In the genomic region with DNA sequence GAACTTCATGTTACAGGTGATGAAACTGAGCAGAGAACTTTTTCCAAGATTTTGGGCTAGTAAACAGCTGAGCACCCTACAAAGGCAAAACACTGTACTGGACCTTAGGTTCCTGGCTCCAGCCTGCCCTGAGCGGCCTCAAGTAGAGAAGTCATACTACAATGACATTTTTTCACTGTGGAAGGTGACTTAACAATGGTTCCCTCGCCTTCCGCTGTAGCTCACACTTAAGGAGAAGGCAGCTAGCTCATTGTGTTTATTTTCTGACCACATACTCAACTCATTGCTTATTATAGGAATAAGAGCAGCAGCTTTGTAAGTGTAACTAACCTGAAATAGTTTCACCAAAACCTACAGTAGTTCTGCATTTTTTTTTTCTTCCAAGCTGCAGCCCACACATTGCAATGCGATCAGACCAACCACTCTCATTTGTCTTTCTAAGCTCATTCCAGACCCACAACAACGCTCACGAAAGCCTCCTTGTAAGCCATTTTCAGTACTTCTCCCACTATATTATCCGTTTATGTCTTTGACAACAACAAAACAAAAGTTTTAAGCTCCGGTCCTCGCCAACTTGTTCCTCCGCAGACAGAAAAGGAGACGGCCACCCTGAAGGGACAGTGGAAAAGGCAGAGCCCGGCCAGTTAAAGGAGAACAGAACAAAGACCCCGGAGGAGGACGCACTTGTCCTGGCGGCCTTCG, we compare ENCODE assay signal across 8 mouse cellular contexts. TPM values are rescaled to one million over a fixed set of nuclear protein-coding genes. Genes with fewer than 3 reads are reported as not detected.
A peak's percentile ranks its signal among the peaks of the same experiment; 100 is the strongest.
DNase-seq lines count a peak whose midpoint lies in the region; ATAC-seq and TF ChIP-seq lines count a peak whose summit lies in the region.

No protein-coding gene starts in this region.

- TF ChIP-seq RAD21 in CH12.LX (IDR thresholded peaks at IDR 0.05; ENCODE audit: low read depth, low read length) = no peak

- peak; percentile 62 for ATAC-seq in frontal cortex, adult (ENCODE audit: low TSS enrichment)
- ATAC-seq in hindbrain, embryonic 11.5 days (ENCODE audit: low FRiP score) = peak; percentile 17
- no peak for ATAC-seq in liver, embryonic 15.5 days (ENCODE audit: insufficient read depth)

- peak overlapping the region; percentile 75 for H3K9ac ChIP-seq in CH12.LX (ENCODE audit: insufficient read depth, low read depth)
- peak overlapping the region; percentile 93 for H3K9ac ChIP-seq in hindbrain, embryonic 11.5 days (ENCODE audit: low read depth, low read length)
- H3K9ac ChIP-seq in liver, embryonic 15.5 days = peak overlapping the region; percentile 83

- DNase-seq in frontal cortex, postnatal 10 days (ENCODE audit: low spot score in 2 of 2) = no peak
- DNase-seq in CH12.LX (ENCODE audit: extremely low read depth) = peak; percentile 24
- peak; percentile 23 for DNase-seq in embryo, embryonic 11.5 days (ENCODE audit: low read depth, low spot score)
- DNase-seq in hindbrain, embryonic 11.5 days (ENCODE audit: low spot score) = no peak
- peak; percentile 41 for DNase-seq in telencephalon, adult 2 months (ENCODE audit: low read depth, low spot score)
- no peak for DNase-seq in natural killer cell, adult 2 months (ENCODE audit: low spot score in 2 of 2)

- dilution Hi-C loops in CH12.LX (cut with MboI; ENCODE audit: extremely low pct_ligation_motif_present, extremely low pct_unique_long_range_greater_than_20kb, low sequenced_read_pairs) = no loop called here

- H3K79me2 ChIP-seq in CH12.LX (replicated peaks; ENCODE audit: control insufficient read depth, extremely low read depth, insufficient read depth, poor library complexity, severe bottlenecking) = peaks cover 37% of the 10 kb centered on the region

- no peak for TF ChIP-seq POLR2A in CH12.LX (IDR thresholded peaks at IDR 0.05; ENCODE audit: low read depth, low read length)

- H3K4me3 ChIP-seq in CH12.LX (replicated peaks in 1 of 3; ENCODE audit: low read depth in 2 of 3, low read length in 2 of 3, poor library complexity in 1 of 3) = peak overlapping the region; percentile 85 to 94 (median 92)
- H3K4me3 ChIP-seq in hindbrain, embryonic 11.5 days (ENCODE audit: low read depth, low read length) = peak overlapping the region; percentile 76
- H3K4me3 ChIP-seq in liver, embryonic 15.5 days (replicated peaks) = peak overlapping the region; percentile 85

- peaks cover 0 to 4% of the 10 kb centered on the region in 2 experiments for H3K36me3 ChIP-seq in CH12.LX (replicated peaks in 1 of 2; ENCODE audit: control insufficient read depth in 1 of 2, insufficient read depth in 1 of 2, low read length in 1 of 2)
- no peaks in the 10 kb centered on the region for H3K36me3 ChIP-seq in hindbrain, embryonic 11.5 days (ENCODE audit: control insufficient read depth, insufficient read depth, low read length)
- H3K36me3 ChIP-seq in liver, embryonic 15.5 days (replicated peaks) = no peaks in the 10 kb centered on the region

- no peaks in the 10 kb centered on the region for H3K27me3 ChIP-seq in CH12.LX (replicated peaks)
- no peaks in the 10 kb centered on the region for H3K27me3 ChIP-seq in hindbrain, embryonic 11.5 days (ENCODE audit: control insufficient read depth, insufficient read depth, low read length)
- H3K27me3 ChIP-seq in liver, embryonic 15.5 days = no peaks in the 10 kb centered on the region

- in situ Hi-C loops in CH12.LX (cut with MboI; ENCODE audit: low pct_ligation_motif_present, low pct_unique_long_range_greater_than_20kb, low sequenced_read_pairs) = no loop called here

- H3K27ac ChIP-seq in CH12.LX (ENCODE audit: insufficient read depth, low read depth) = peak overlapping the region; percentile 87
- H3K27ac ChIP-seq in hindbrain, embryonic 11.5 days (ENCODE audit: low read depth, low read length) = peak overlapping the region; percentile 94
- H3K27ac ChIP-seq in liver, embryonic 15.5 days (replicated peaks) = peak overlapping the region; percentile 84

- no peak for TF ChIP-seq EP300 in CH12.LX (IDR thresholded peaks at IDR 0.05; ENCODE audit: low read length)

- H3K4me1 ChIP-seq in CH12.LX (ENCODE audit: control insufficient read depth in 1 of 2, insufficient read depth in 2 of 2) = peaks cover 5 to 25% of the 10 kb centered on the region in 2 experiments; a peak in 3 of 4 replicates
- no peaks in the 10 kb centered on the region for H3K4me1 ChIP-seq in hindbrain, embryonic 11.5 days (replicated peaks; ENCODE audit: control insufficient read depth, insufficient read depth, low read length)
- H3K4me1 ChIP-seq in liver, embryonic 15.5 days (replicated peaks) = peaks cover 8% of the 10 kb centered on the region; the same call in 1 of the 2 replicates

- H3K9me3 ChIP-seq in CH12.LX (replicated peaks; ENCODE audit: low read length) = no peaks in the 10 kb centered on the region
- no peaks in the 10 kb centered on the region for H3K9me3 ChIP-seq in hindbrain, embryonic 11.5 days (ENCODE audit: control insufficient read depth, low read length)
- H3K9me3 ChIP-seq in liver, embryonic 15.5 days (replicated peaks) = no peaks in the 10 kb centered on the region

- no peak for TF ChIP-seq CTCF in CH12.LX (conservative IDR thresholded peaks at IDR 0.05 in 1 of 2, IDR thresholded peaks at IDR 0.05 in 1 of 2; ENCODE audit: low read depth in 2 of 2, low read length in 2 of 2)

- H3K4me2 ChIP-seq in CH12.LX (ENCODE audit: insufficient read depth, low read depth, poor library complexity, severe bottlenecking) = peak overlapping the region; percentile 74; the same call in 1 of the 2 replicates
- peak overlapping the region; percentile 43 for H3K4me2 ChIP-seq in hindbrain, embryonic 11.5 days (replicated peaks; ENCODE audit: low read depth, low read length)
- H3K4me2 ChIP-seq in liver, embryonic 15.5 days = peak overlapping the region; percentile 73

- WGBS in hindbrain, embryonic 11.5 days = under 1% methylated on average over 16 of the region's 16 CpGs
- under 1% methylated on average over 16 of the region's 16 CpGs for WGBS in liver, embryonic 15.5 days (ENCODE audit: insufficient replicate concordance)

TF ChIP-seq in CH12.LX, 34 proteins besides CTCF, POLR2A, EP300 and RAD21:
- TF ChIP-seq IRF4 (IDR thresholded peaks at IDR 0.05; ENCODE audit: low read depth, low read length) = no peak
- no peak; the same call in 1 of the 2 replicates for TF ChIP-seq HCFC1 (IDR thresholded peaks at IDR 0.05; ENCODE audit: low read depth, low read length)
- no peak for TF ChIP-seq SMC3 (IDR thresholded peaks at IDR 0.05; ENCODE audit: low read depth, low read length)
- no peak for TF ChIP-seq BHLHE40 (IDR thresholded peaks at IDR 0.05; ENCODE audit: low read depth, low read length)
- 0 out of 2 replicates have a peak, but pooled peaks have one; percentile 12 for TF ChIP-seq ETS1 (conservative IDR thresholded peaks at IDR 0.05; ENCODE audit: low read depth, low read length)
- TF ChIP-seq MAX (IDR thresholded peaks at IDR 0.05; ENCODE audit: low read length) = peak; percentile 17; the same call in 1 of the 2 replicates
- TF ChIP-seq CHD2 (IDR thresholded peaks at IDR 0.05; ENCODE audit: low read length) = no peak
- peak; percentile 69; the same call in 1 of the 2 replicates for TF ChIP-seq SIN3A (IDR thresholded peaks at IDR 0.05; ENCODE audit: low read length)
- TF ChIP-seq ZNF384 (IDR thresholded peaks at IDR 0.05; ENCODE audit: low read depth, low read length) = peak; percentile 47; the same call in 1 of the 2 replicates

RNA-seq across cellular contexts. Expression of gene Manea, which starts 0.8 kb away (rescaled TPM):
- total RNA-seq in CH12.LX (2012; rRNA removed) (25.8 and 30.2 TPM in 2 replicates), CH12.LX (2014; rRNA removed) (59.2 and 60.8 TPM in 2 replicates)
- 28.4 and 30.7 TPM in 2 replicates for polyA plus RNA-seq in CH12.LX (2012; ENCODE audit: insufficient read length, low read depth)
- polyA plus RNA-seq in hindbrain, embryonic 11.5 days (2014; fragmentation: Nextera tagmentation; extraction: Ambion mirVana) = 21.5 and 24.4 TPM in 2 replicates
- 3.2 and 3.7 TPM in 2 replicates for polyA plus RNA-seq in liver, embryonic 15.5 days (2015; fragmentation: Nextera tagmentation; extraction: Ambion mirVana)

Comparison
In these comparisons a context has a peak if more than half of its experiments do, and no peak if none do; other contexts are left out.
1. DNase-seq: peak in CH12.LX (single experiment), embryo, embryonic 11.5 days (single experiment) and telencephalon, adult 2 months (single experiment); none in frontal cortex, postnatal 10 days (0 of 2), hindbrain, embryonic 11.5 days (single experiment) and natural killer cell, adult 2 months (0 of 2).
2. Peak in every context shown above with its lines, with median percentiles within 50 percentile points of each other: H3K27ac ChIP-seq, H3K4me2 ChIP-seq, H3K4me3 ChIP-seq and H3K9ac ChIP-seq.